Comparison of ENCODE assay signal across 25 mouse cellular contexts in the genomic region with DNA sequence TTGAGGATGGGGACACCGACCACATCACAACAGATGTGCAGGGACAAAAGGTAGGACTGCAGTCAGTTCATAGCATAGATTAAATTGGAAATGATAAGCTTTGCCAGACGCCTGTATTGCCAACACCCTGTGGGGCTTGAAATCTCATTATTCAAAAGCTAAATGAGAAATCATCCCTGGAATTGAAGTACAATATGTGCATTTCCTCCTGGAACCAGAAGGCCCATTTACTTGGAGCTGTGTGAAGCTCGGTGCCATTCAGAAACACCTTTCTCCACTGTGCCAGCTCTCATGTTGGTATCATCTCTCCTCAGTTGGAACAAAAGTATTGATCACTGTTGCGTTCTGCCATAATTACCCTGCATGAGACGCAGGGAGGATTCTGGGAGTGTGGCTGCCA.
"Had no signal": no experiment of that assay in that cellular context is flagged by ENCODE, and none has a peak within 500 bp of the region (broad histone marks: within the 10 kb centered on the region; RNA-seq: fewer than 3 reads in every experiment).

No protein-coding gene starts in this region.

- H3K9ac ChIP-seq: limb, embryonic 13.5 days; liver, embryonic 12.5 days; liver, embryonic 15.5 days; lung, embryonic 15.5 days; neural tube, embryonic 12.5 days; neural tube, embryonic 15.5 days had no signal

- ATAC-seq: liver, embryonic 12.5 days had no signal

- H3K4me3 ChIP-seq: layer of hippocampus, adult 2 months; limb, embryonic 10.5 days; limb, embryonic 13.5 days; liver, embryonic 12.5 days; liver, embryonic 15.5 days; lung, embryonic 15.5 days; megakaryocyte, embryonic 14.5 days; neural tube, embryonic 12.5 days; neural tube, embryonic 15.5 days had no signal

- H3K36me3 ChIP-seq: limb, embryonic 10.5 days; limb, embryonic 13.5 days; liver, embryonic 12.5 days; liver, embryonic 15.5 days; lung, embryonic 15.5 days; neural tube, embryonic 12.5 days; neural tube, embryonic 15.5 days had no signal

- H3K27me3 ChIP-seq: limb, embryonic 13.5 days; liver, embryonic 12.5 days; liver, embryonic 15.5 days; lung, embryonic 15.5 days; megakaryocyte, embryonic 14.5 days; neural tube, embryonic 12.5 days; neural tube, embryonic 15.5 days had no signal

- H3K27ac ChIP-seq: kidney, postnatal 0 days; layer of hippocampus, adult 2 months; limb, embryonic 10.5 days; limb, embryonic 13.5 days; liver, embryonic 12.5 days; liver, embryonic 15.5 days; lung, embryonic 15.5 days; neural tube, embryonic 12.5 days; neural tube, embryonic 15.5 days; stomach, postnatal 0 days had no signal

- H3K9me3 ChIP-seq: limb, embryonic 10.5 days; limb, embryonic 13.5 days; liver, embryonic 12.5 days; liver, embryonic 15.5 days; lung, embryonic 15.5 days; megakaryocyte, embryonic 14.5 days; neural tube, embryonic 12.5 days; neural tube, embryonic 15.5 days had no signal

- DNase-seq: kidney, postnatal 25 days; layer of hippocampus, adult 9-11 months; liver; lung, adult 18-20 months; lung, postnatal 10 days; lung, postnatal 36 days; midbrain, embryonic 14.5 days; right cerebral cortex, adult 18-20 months; right cerebral cortex, postnatal 14 days; right cerebral cortex, postnatal 4 days; thymus, adult 2 months; thymus, postnatal 14 days; thymus, postnatal 4 days had no signal

- H3K4me2 ChIP-seq: limb, embryonic 13.5 days; liver, embryonic 12.5 days; liver, embryonic 15.5 days; lung, embryonic 15.5 days; midbrain, embryonic 11.5 days; neural tube, embryonic 12.5 days; neural tube, embryonic 15.5 days had no signal

- H3K4me1 ChIP-seq: limb, embryonic 10.5 days; limb, embryonic 13.5 days; liver, embryonic 12.5 days; liver, embryonic 15.5 days; lung, embryonic 15.5 days; neural tube, embryonic 12.5 days; neural tube, embryonic 15.5 days had no signal
